Mouse (Mus musculus): ENCODE results near the gene Gm44805.

Gene Gm44805

DNA sequence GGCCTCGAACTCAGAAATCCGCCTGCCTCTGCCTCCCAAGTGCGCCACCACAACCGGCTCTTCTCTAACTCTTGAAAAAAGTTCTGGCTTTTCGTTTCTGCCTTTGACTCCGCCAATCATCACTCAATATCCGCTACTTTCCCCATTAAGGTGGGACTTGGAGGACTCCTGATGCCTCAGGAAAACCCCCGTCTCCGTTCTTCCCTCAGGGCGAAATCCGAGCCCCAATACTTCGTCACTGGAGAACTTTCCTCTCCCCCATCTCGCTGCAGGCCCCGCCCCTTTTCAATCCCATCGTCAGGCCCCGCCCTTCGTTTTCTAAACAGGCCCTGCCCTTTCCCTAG is 53.1 kb downstream of the Gm44805 start:
- DNase-seq = no peak

- DNase-seq = no peak
These were observed 53.5 kb downstream of the Gm44805 start for GRCm38 (mm10) chr7:19627721-19628120.

DNA sequence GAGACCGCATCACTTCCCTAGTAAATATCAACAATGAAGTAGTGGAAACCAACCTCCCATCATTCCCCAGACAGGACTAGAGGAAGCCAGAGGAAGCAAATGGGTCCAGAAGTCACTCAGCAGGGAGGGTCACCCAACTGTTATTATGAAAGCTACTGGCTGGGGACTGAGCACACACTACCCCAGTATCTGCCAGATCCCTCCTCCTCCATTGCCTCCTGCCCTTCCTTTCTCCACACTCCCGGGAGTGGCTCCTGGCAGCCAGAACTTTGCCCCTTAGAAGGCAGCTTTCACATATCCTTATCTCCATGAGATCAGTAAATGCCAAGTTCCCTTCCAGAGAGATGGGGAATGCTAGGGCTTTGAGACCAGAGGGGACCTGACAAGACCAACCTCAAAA is 57.8 kb downstream of the Gm44805 start:
- DNase-seq = no peak

DNA sequence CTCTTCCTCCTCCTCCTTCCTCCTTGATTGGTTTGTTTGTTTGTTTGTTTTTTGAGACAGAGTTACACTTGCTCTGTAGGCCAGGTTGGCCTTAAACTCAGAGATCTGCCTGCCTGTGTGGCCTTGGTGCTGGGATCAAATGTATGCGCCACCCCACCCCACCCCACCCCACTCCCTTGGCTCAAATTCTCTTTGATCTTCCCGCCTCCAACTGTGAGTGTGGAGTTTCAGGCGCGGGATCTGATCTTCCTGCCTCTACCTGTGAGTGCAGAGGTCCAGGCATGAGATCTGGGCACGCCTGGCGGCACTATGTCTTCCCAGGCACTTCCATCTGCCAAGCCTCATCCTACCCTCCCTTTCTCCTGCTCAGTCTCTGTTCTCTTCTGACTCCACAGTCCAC is 59.0 kb downstream of the Gm44805 start:
- no peak for DNase-seq

Measured in kidney, postnatal 4 days (tissue).